Mouse (Mus musculus) cortical plate, adult 2 months (tissue): ENCODE measurements around the gene Gimap7. TPM values are rescaled to one million over a fixed set of nuclear protein-coding genes. Genes with fewer than 3 reads are reported as not detected.

ENCODE experiments used
- H3K27ac ChIP-seq: fragments of 200-500 bp; 2 replicates; pipeline ENCODE4 v1.5.1; 2012; ENCODE audit warnings: low read length, control low read depth, inconsistent platforms; ENCODE audit not compliant: insufficient read depth
- H3K4me1 ChIP-seq: fragments of 200-500 bp; 2 replicates; pipeline ENCODE4 v1.6.1; 2011; ENCODE audit warnings: low read length; ENCODE audit not compliant: control insufficient read depth, insufficient read depth
- H3K4me3 ChIP-seq: fragments of 200-500 bp; 2 replicates; pipeline ENCODE4 v1.5.1; 2011; ENCODE audit warnings: mild to moderate bottlenecking, low read length, control low read depth; ENCODE audit not compliant: insufficient read depth
- CTCF ChIP-seq: fragments of 200-500 bp; IDR thresholded peaks from 2 replicates; pipeline ENCODE4 v1.5.1; 2011; ENCODE audit warnings: mild to moderate bottlenecking, control low read depth, low read length; ENCODE audit not compliant: insufficient read depth; ENCODE audit errors: extremely low read depth
- POLR2A ChIP-seq: fragments of 200-500 bp; IDR thresholded peaks from 2 replicates; pipeline ENCODE4 v1.6.1; 2011; ENCODE audit warnings: mild to moderate bottlenecking, low read length, control low read depth; ENCODE audit not compliant: insufficient read depth; ENCODE audit errors: extremely low read depth
- polyA plus RNA-seq: library from polyadenylated mRNA; depleted of rRNA; stranded (reverse); fragments of >200 nt; gene quantifications from 2 replicates; pipeline ENCODE4 v1.2.3, GENCODE M21; 2012

Gimap7 gene
- polyA plus RNA-seq, 1 experiment: not detected

- no peak overlapping the region for H3K4me3 ChIP-seq
- no peaks in the 10 kb centered on the region for H3K4me1 ChIP-seq
- no peak for TF ChIP-seq POLR2A
- TF ChIP-seq CTCF: no peak
- no peak overlapping the region for H3K27ac ChIP-seq
These were observed 12.3 kb upstream of the Gimap7 start for GRCm38 (mm10) chr6:48706130-48706529.

GRCm38 (mm10) chr6:48720326-48720725 lies 1.9 kb downstream of the Gimap7 start:
- H3K27ac ChIP-seq: no peak overlapping the region
- no peak for TF ChIP-seq CTCF
- no peak for TF ChIP-seq POLR2A
- H3K4me1 ChIP-seq: peaks cover 2% of the 10 kb centered on the region; the same call in 1 of the 2 replicates
- H3K4me3 ChIP-seq: no peak overlapping the region

GRCm38 (mm10) chr6:48723468-48723867 lies 5.0 kb downstream of the Gimap7 start:
- Histone ChIP-seq H3K4me3 (no peak overlapping the region), H3K4me1 (peaks cover 2% of the 10 kb centered on the region), H3K27ac (no peak overlapping the region)
- TF ChIP-seq POLR2A (no peak), CTCF (no peak)

- no peaks in the 10 kb centered on the region; the same call in 1 of the 2 replicates for H3K4me1 ChIP-seq
- TF ChIP-seq CTCF (no peak), POLR2A (no peak)
- no peak overlapping the region for H3K27ac ChIP-seq
- no peak overlapping the region for H3K4me3 ChIP-seq
These were observed 7.1 kb downstream of the Gimap7 start for GRCm38 (mm10) chr6:48725476-48725875.

- TF ChIP-seq POLR2A (no peak), CTCF (no peak)
- no peak overlapping the region for H3K27ac ChIP-seq
- no peaks in the 10 kb centered on the region; the same call in 1 of the 2 replicates for H3K4me1 ChIP-seq
- H3K4me3 ChIP-seq: no peak overlapping the region
These were observed 9.3 kb downstream of the Gimap7 start for GRCm38 (mm10) chr6:48727761-48728160.

GRCm38 (mm10) chr6:48732864-48733304 lies 14.5 kb downstream of the Gimap7 start:
- no peak overlapping the region for H3K4me3 ChIP-seq
- no peak overlapping the region for H3K27ac ChIP-seq
- TF ChIP-seq CTCF (no peak), POLR2A (no peak)
- no peaks in the 10 kb centered on the region for H3K4me1 ChIP-seq

- no peak overlapping the region for H3K27ac ChIP-seq
- TF ChIP-seq POLR2A (no peak), CTCF (no peak)
- no peaks in the 10 kb centered on the region for H3K4me1 ChIP-seq
- H3K4me3 ChIP-seq: no peak overlapping the region
These were observed 15.2 kb downstream of the Gimap7 start for GRCm38 (mm10) chr6:48733660-48734059.

GRCm38 (mm10) chr6:48737053-48737452 lies 18.6 kb downstream of the Gimap7 start:
- TF ChIP-seq CTCF: no peak
- no peak for TF ChIP-seq POLR2A
- H3K27ac ChIP-seq: no peak overlapping the region
- no peaks in the 10 kb centered on the region for H3K4me1 ChIP-seq

GRCm38 (mm10) chr6:48737688-48738087 lies 19.3 kb downstream of the Gimap7 start:
- TF ChIP-seq CTCF (no peak), POLR2A (no peak)
- no peak overlapping the region for H3K4me3 ChIP-seq
- H3K27ac ChIP-seq: no peak overlapping the region
- H3K4me1 ChIP-seq: no peaks in the 10 kb centered on the region

More at GRCm38 (mm10) chr6:48737053-48737452, 18.6 kb downstream of the Gimap7 start:
- no peak overlapping the region for H3K4me3 ChIP-seq

- no peak for TF ChIP-seq CTCF
- no peak for TF ChIP-seq POLR2A
- peak within 1 kb of the TSS; percentile 34 for H3K4me3 ChIP-seq
- no peaks in the 10 kb centered on the region for H3K4me1 ChIP-seq
- H3K27ac ChIP-seq: no peak within 1 kb of the TSS
These were observed 20.7 kb downstream of the Gimap7 start, which contains the start of gene Gimap1 for GRCm38 (mm10) chr6:48738961-48739779. Gene Gimap1 (plus strand): TSS chr6:48739054.

GRCm38 (mm10) chr6:48739780-48740055 lies 21.3 kb downstream of the Gimap7 start:
- Histone ChIP-seq H3K4me1 (no peaks in the 10 kb centered on the region), H3K4me3 (no peak overlapping the region), H3K27ac (no peak overlapping the region)
- TF ChIP-seq CTCF (no peak), POLR2A (no peak)
